Mouse (Mus musculus) T-cell, adult 66 days (primary cell): ENCODE measurements around the gene Ntan1. TPM values are rescaled to one million over a fixed set of nuclear protein-coding genes. Genes with fewer than 3 reads are reported as not detected.

Source experiments
- total RNA-seq, 2 experiments: library from RNA; stranded (reverse); gene quantifications; 3 replicates in 1 of 2; 4 replicates in 1 of 2; pipeline ENCODE4 v1.2.4; 2023

Ntan1 gene
- total RNA-seq: 10 to 100 TPM; 65.7 to 74.5 TPM

DNA sequence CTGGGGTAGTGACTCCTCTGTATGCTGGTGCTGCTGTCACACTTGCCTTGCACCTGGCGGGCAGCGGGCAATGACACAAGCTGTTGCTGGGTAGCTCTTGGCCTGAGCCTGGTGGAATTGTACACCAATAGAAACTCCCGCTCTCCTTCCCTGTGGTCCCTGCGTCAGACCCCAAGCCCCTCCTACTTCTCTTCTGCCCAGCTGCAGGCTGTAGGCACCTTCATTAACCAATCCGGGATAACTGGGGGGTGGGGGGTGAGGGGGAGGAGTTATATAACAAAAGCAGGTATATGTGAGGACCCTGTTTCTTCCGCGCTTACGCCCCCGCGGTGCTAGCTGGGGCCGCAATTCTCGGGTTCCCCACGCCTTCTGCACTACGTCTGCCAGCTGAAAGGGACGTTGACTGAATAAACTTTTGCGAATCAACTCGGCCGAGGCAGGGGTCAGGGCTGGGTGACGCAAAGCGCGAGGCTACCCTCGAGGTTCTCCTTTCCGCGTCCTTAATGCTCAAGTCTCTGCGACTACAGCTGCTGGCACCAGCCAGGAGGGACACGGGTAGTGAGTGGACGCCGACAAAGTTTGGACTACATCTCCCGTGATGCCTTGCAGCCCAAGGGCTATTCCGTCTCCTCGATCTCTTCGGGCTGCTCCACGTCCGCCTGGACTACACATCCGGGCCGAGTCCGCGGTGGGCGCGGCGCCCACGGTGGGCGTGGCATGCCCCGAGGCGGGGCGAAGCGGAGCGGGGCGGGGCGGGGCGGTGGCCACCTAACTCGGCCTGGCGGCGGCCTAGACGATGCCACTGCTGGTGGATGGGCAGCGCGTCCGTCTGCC is at the start of gene Ntan1:
Gene Ntan1 (plus strand): TSS at position 286 of the 834 bp plus-strand sequence.

GRCm38 (mm10) chr16:13780353-13781036 is 38.1 kb upstream of the Ntan1 start, which contains the start of gene Rrn3:
TSS of gene Rrn3 (plus strand) at chr16:13780708.

Other genes with a start within 250 kb of the Ntan1 start
- 10 to 100 TPM; 36.4 to 37.6 TPM for gene Parn, start 150.7 kb upstream of the Ntan1 start, total RNA-seq
- 10 to 100 TPM; 55.8 to 65.8 TPM for gene Bfar, start 147.0 kb upstream of the Ntan1 start, total RNA-seq
- 10 to 100 TPM; 16.6 to 17.5 TPM for gene 3110001I22Rik, start 146.9 kb upstream of the Ntan1 start, total RNA-seq
- not detected for gene Pla2g10, start 87.9 kb upstream of the Ntan1 start, total RNA-seq
- 10 to 100 TPM; 33.0 to 34.9 TPM for gene Rrn3, start 38.1 kb upstream of the Ntan1 start, total RNA-seq
- 10 to 100 TPM; 66.8 to 77.9 TPM for gene Pdxdc1, start 84.3 kb downstream of the Ntan1 start, total RNA-seq
- gene Mpv17l, start 84.3 kb downstream of the Ntan1 start, total RNA-seq: under 1 TPM; 0.47 to 0.52 TPM
- not detected for gene 2900011O08Rik, start 167.8 kb downstream of the Ntan1 start, total RNA-seq
- gene Ifitm7, start 168.0 kb downstream of the Ntan1 start, total RNA-seq: not detected